Mouse (Mus musculus) bone marrow, adult 2 months (tissue): ENCODE data around the gene Tnfaip1.

Experiments
- CTCF ChIP-seq: fragments of 200-500 bp; IDR thresholded peaks from 2 replicates; pipeline ENCODE4 v1.5.1; 2011; ENCODE audit warnings: low read length, control low read depth; ENCODE audit not compliant: control insufficient read depth, insufficient read depth
- POLR2A ChIP-seq: fragments of 200-500 bp; IDR thresholded peaks from 2 replicates; pipeline ENCODE4 v1.6.1; 2011; ENCODE audit warnings: low read depth, mild to moderate bottlenecking, control low read depth, low read length, borderline replicate concordance; ENCODE audit not compliant: control insufficient read depth

- TF ChIP-seq CTCF (no peak), POLR2A (no peak)
Observed at GRCm38 (mm10) chr11:78513106-78513790, 22.9 kb downstream of the Tnfaip1 start.
